ENCODE assay signal across 8 mouse cellular contexts in the genomic region with DNA sequence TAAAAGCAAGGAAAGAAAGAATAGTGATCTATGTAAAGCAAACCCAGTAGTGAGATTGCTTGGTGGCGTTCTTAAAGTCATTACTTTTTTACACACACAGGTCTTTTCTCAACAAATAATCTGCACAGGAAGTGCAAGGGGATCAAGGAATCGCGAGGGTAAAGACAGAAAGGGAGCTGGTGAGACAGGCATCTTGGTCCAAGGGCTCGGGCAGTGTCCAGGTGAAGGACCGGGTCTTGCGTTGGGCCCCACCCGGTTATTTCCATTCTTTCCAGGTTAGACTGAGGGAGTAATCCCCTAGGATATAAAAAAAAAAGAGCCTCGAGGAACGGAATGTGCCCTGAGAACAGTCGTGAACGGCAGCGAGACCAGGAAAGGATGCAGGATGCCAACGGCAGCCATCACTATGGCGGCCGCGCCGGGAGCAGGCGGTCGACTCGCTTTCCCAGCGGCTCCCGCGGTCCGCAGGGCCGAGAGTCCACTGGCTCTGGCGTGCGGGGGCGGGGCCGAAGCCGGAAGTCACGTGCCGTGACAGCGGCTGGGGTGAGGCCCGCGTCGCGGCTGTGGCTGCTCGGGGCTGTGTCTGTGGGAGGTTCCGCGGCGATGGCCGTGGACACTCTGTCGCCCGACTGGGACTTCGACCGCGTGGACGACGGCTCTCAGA. TPM values are rescaled to one million over a fixed set of nuclear protein-coding genes. Genes with fewer than 3 reads are reported as not detected.
A peak's percentile ranks its signal among the peaks of the same experiment; 100 is the strongest.
DNase-seq lines count a peak whose midpoint lies in the region; ATAC-seq and TF ChIP-seq lines count a peak whose summit lies in the region.

A gene (plus strand): TSS at position 314 of the 664 bp plus-strand sequence.

- peak within 1 kb of the TSS; percentile 83 for H3K27ac ChIP-seq in forebrain, embryonic 13.5 days
- peak within 1 kb of the TSS; percentile 93 for H3K27ac ChIP-seq in neural tube, embryonic 15.5 days (replicated peaks)

- H3K4me3 ChIP-seq in E14TG2a.4 (replicated peaks; ENCODE audit: low read length) = peak within 1 kb of the TSS; percentile 89
- H3K4me3 ChIP-seq in forebrain, embryonic 13.5 days = peak within 1 kb of the TSS; percentile 86
- H3K4me3 ChIP-seq in neural tube, embryonic 15.5 days (replicated peaks) = peak within 1 kb of the TSS; percentile 76

- H3K4me1 ChIP-seq in E14TG2a.4 (replicated peaks; ENCODE audit: low read depth, low read length) = peaks cover 24% of the 10 kb centered on the region
- peaks cover 18% of the 10 kb centered on the region for H3K4me1 ChIP-seq in forebrain, embryonic 13.5 days
- H3K4me1 ChIP-seq in neural tube, embryonic 15.5 days = peaks cover 23% of the 10 kb centered on the region

- H3K27me3 ChIP-seq in E14TG2a.4 (ENCODE audit: insufficient read depth, low read length) = no peaks in the 10 kb centered on the region
- H3K27me3 ChIP-seq in forebrain, embryonic 13.5 days = no peaks in the 10 kb centered on the region
- H3K27me3 ChIP-seq in neural tube, embryonic 15.5 days (replicated peaks) = no peaks in the 10 kb centered on the region

- no peaks in the 10 kb centered on the region for H3K9me3 ChIP-seq in E14TG2a.4 (ENCODE audit: low read length)
- no peaks in the 10 kb centered on the region for H3K9me3 ChIP-seq in forebrain, embryonic 13.5 days (replicated peaks)
- no peaks in the 10 kb centered on the region for H3K9me3 ChIP-seq in neural tube, embryonic 15.5 days (replicated peaks)

- intact Hi-C loops in heart, postnatal 14 days (cut with DNase I) = no loop called here

- DNase-seq in c-Kit-positive CD71-positive TER-119-positive erythroid progenitor cells, embryonic 14.5 days (ENCODE audit: low spot score) = peak; percentile 83
- DNase-seq in heart, postnatal 14 days = peak; percentile 97 to 98
- peak; percentile 94 for DNase-seq in layer of hippocampus, adult 11-12 months (ENCODE audit: low spot score)
- peak; percentile 94 to 96 for DNase-seq in lung, adult 18-20 months
- peak; percentile 95 for DNase-seq in testis, postnatal 14 days (ENCODE audit: low spot score)

- H3K36me3 ChIP-seq in E14TG2a.4 (ENCODE audit: insufficient read depth, low read length) = peaks cover 21% of the 10 kb centered on the region
- peaks cover 10% of the 10 kb centered on the region for H3K36me3 ChIP-seq in forebrain, embryonic 13.5 days (ENCODE audit: poor library complexity, severe bottlenecking)
- peaks cover 8% of the 10 kb centered on the region; the same call in 1 of the 2 replicates for H3K36me3 ChIP-seq in neural tube, embryonic 15.5 days

- WGBS in forebrain, embryonic 13.5 days = 1% methylated on average over 49 of the region's 49 CpGs
- 1% methylated on average over 49 of the region's 49 CpGs for WGBS in neural tube, embryonic 15.5 days

- peak within 1 kb of the TSS; percentile 64 for H3K4me2 ChIP-seq in forebrain, embryonic 13.5 days
- peak within 1 kb of the TSS; percentile 62 for H3K4me2 ChIP-seq in neural tube, embryonic 15.5 days

- ATAC-seq in forebrain, embryonic 13.5 days = peak; percentile 99
- ATAC-seq in neural tube, embryonic 15.5 days (ENCODE audit: low FRiP score) = peak; percentile 98

- TF ChIP-seq CTCF in E14TG2a.4 (conservative IDR thresholded peaks at IDR 0.05; ENCODE audit: low read length) = no peak

- H3K9ac ChIP-seq in forebrain, embryonic 13.5 days = peak within 1 kb of the TSS; percentile 93
- H3K9ac ChIP-seq in neural tube, embryonic 15.5 days (replicated peaks) = peak within 1 kb of the TSS; percentile 91

RNA-seq across cellular contexts. Expression of the gene that starts here (rescaled TPM):
- 32.0 and 32.4 TPM in 2 replicates for polyA plus RNA-seq in forebrain, embryonic 13.5 days (2015; fragmentation: Nextera tagmentation; extraction: Ambion mirVana)
- 10 to 100 TPM; 14.4 to 15.5 TPM for total RNA-seq in heart, postnatal 14 days (2021)
- polyA plus RNA-seq in neural tube, embryonic 15.5 days (2015; fragmentation: Nextera tagmentation; extraction: Ambion mirVana) = 31.4 and 35.4 TPM in 2 replicates

Comparison
In these comparisons a context has a peak if more than half of its experiments do, and no peak if none do; other contexts are left out.
1. Peak in every context shown above with its lines: DNase-seq, ATAC-seq, H3K4me3 ChIP-seq and H3K27ac ChIP-seq.